In the genomic region with DNA sequence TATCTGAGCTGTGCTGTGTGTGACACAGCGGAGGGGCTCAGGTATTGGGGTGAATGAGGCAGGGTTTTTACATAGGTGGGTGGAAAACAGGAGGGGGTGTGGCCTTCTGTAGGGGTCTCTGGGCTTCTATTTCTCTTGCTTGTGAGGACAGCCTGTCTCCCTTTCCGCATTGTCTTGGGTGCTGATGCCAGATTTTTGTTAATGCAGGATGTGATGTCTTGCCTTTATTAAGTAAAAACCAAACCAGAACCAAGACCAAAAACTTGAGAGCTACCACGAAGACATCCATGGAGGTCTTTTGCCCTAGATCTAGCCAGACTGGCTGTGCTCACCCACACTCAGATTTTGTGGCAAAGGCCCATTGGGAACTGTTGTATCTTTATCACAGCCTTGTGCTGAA, we compare ENCODE assay signal across 10 mouse cellular contexts. TPM values are rescaled to one million over a fixed set of nuclear protein-coding genes. Genes with fewer than 3 reads are reported as not detected.
DNase-seq lines count a peak whose midpoint lies in the region; ATAC-seq and TF ChIP-seq lines count a peak whose summit lies in the region.
"Had no signal": no experiment of that assay in that cellular context is flagged by ENCODE, and none has a peak within 500 bp of the region (broad histone marks: within the 10 kb centered on the region; RNA-seq: fewer than 3 reads in every experiment).

No protein-coding gene starts in this region.

- no peak overlapping the region for H3K4me3 ChIP-seq in heart, embryonic 12.5 days
- no peak overlapping the region for H3K4me3 ChIP-seq in heart, adult 2 months
- peak overlapping the region; percentile 31 for H3K4me3 ChIP-seq in midbrain, embryonic 10.5 days
- H3K4me3 ChIP-seq in midbrain, postnatal 0 days (ENCODE audit: low read depth, low read length) = no peak overlapping the region
- no peak overlapping the region for H3K4me3 ChIP-seq in liver, embryonic 13.5 days (replicated peaks)
- H3K4me3 ChIP-seq: megakaryocyte, embryonic 14.5 days had no signal

- H3K4me2 ChIP-seq in heart, embryonic 12.5 days = no peak overlapping the region
- H3K4me2 ChIP-seq in midbrain, postnatal 0 days (ENCODE audit: low read depth, low read length, poor library complexity, severe bottlenecking) = no peak overlapping the region
- no peak overlapping the region for H3K4me2 ChIP-seq in liver, embryonic 13.5 days

- no peak for DNase-seq in heart, adult 2 months
- no peak for DNase-seq in midbrain, embryonic 10.5 days (ENCODE audit: low spot score)
- no peak for DNase-seq in midbrain, postnatal 0 days (ENCODE audit: low spot score)
- DNase-seq in liver, embryonic 13.5 days = no peak
- DNase-seq in embryo, embryonic 9.5 days (ENCODE audit: extremely low spot score) = no peak
- no peak for DNase-seq in lung, postnatal 4 days
- no peak for DNase-seq in layer of hippocampus, postnatal 14 days (ENCODE audit: low spot score in 2 of 2)
- DNase-seq: kidney, adult 2 months had no signal

- H3K4me1 ChIP-seq in heart, embryonic 12.5 days (replicated peaks) = peaks cover 90% of the 10 kb centered on the region
- H3K4me1 ChIP-seq in heart, adult 2 months (ENCODE audit: control insufficient read depth, insufficient read depth, low read length) = peaks cover 6% of the 10 kb centered on the region
- peaks cover 99% of the 10 kb centered on the region for H3K4me1 ChIP-seq in midbrain, embryonic 10.5 days
- peaks cover 27% of the 10 kb centered on the region for H3K4me1 ChIP-seq in midbrain, postnatal 0 days (ENCODE audit: insufficient read depth, low read length)
- peaks cover 98% of the 10 kb centered on the region for H3K4me1 ChIP-seq in liver, embryonic 13.5 days (replicated peaks)

- TF ChIP-seq EP300 in heart, adult 2 months (IDR thresholded peaks at IDR 0.05; ENCODE audit: insufficient read depth, low read depth, low read length) = no peak

- no peaks in the 10 kb centered on the region for H3K27me3 ChIP-seq in heart, embryonic 12.5 days (replicated peaks)
- H3K27me3 ChIP-seq in heart, adult 2 months (ENCODE audit: control insufficient read depth, insufficient read depth, low read length) = no peaks in the 10 kb centered on the region
- H3K27me3 ChIP-seq in midbrain, embryonic 10.5 days (ENCODE audit: low read depth, poor library complexity, severe bottlenecking) = no peaks in the 10 kb centered on the region
- no peaks in the 10 kb centered on the region for H3K27me3 ChIP-seq in midbrain, postnatal 0 days (ENCODE audit: insufficient read depth, low read length)
- H3K27me3 ChIP-seq in liver, embryonic 13.5 days = no peaks in the 10 kb centered on the region
- H3K27me3 ChIP-seq: megakaryocyte, embryonic 14.5 days had no signal

- intact Hi-C loops in heart, adult 2 months (cut with DNase I) = no loop called here

- WGBS in heart, embryonic 12.5 days = 75% methylated on average over 3 of the region's 3 CpGs
- WGBS in heart, adult 2 months = 80% methylated on average over 3 of the region's 3 CpGs
- 46% methylated on average over 3 of the region's 3 CpGs for WGBS in midbrain, embryonic 10.5 days
- 60% methylated on average over 3 of the region's 3 CpGs for WGBS in midbrain, postnatal 0 days
- WGBS in liver, embryonic 13.5 days (ENCODE audit: insufficient replicate concordance) = 79% methylated on average over 3 of the region's 3 CpGs

- H3K9me3 ChIP-seq in heart, embryonic 12.5 days (replicated peaks) = no peaks in the 10 kb centered on the region
- H3K9me3 ChIP-seq in midbrain, embryonic 10.5 days (replicated peaks) = no peaks in the 10 kb centered on the region
- H3K9me3 ChIP-seq in midbrain, postnatal 0 days (ENCODE audit: low read length) = no peaks in the 10 kb centered on the region
- H3K9me3 ChIP-seq in liver, embryonic 13.5 days (replicated peaks) = no peaks in the 10 kb centered on the region
- H3K9me3 ChIP-seq: megakaryocyte, embryonic 14.5 days had no signal

- TF ChIP-seq CTCF in heart, adult 2 months (IDR thresholded peaks at IDR 0.05) = no peak
- no peak for TF ChIP-seq CTCF in midbrain, postnatal 0 days (IDR thresholded peaks at IDR 0.05)

- no peak for TF ChIP-seq POLR2A in heart, adult 2 months (IDR thresholded peaks at IDR 0.05; ENCODE audit: insufficient read depth, low read depth, low read length)

- ATAC-seq in heart, embryonic 12.5 days (ENCODE audit: insufficient number of reproducible peaks, low FRiP score) = no peak
- no peak for ATAC-seq in midbrain, postnatal 0 days (ENCODE audit: low FRiP score)
- ATAC-seq in liver, embryonic 13.5 days (ENCODE audit: low read depth) = no peak

- peaks cover 24% of the 10 kb centered on the region for H3K36me3 ChIP-seq in heart, embryonic 12.5 days
- H3K36me3 ChIP-seq in heart, adult 2 months (ENCODE audit: control insufficient read depth, insufficient read depth, low read length) = no peaks in the 10 kb centered on the region
- H3K36me3 ChIP-seq in midbrain, embryonic 10.5 days = peaks cover 71% of the 10 kb centered on the region
- H3K36me3 ChIP-seq in midbrain, postnatal 0 days (ENCODE audit: insufficient read depth, low read length) = peaks cover 11% of the 10 kb centered on the region
- H3K36me3 ChIP-seq in liver, embryonic 13.5 days = peaks cover 59% of the 10 kb centered on the region

- peak overlapping the region; percentile 8; the same call in 1 of the 2 replicates for H3K9ac ChIP-seq in heart, embryonic 12.5 days
- no peak overlapping the region for H3K9ac ChIP-seq in heart, adult 2 months (ENCODE audit: low read depth, low read length)
- no peak overlapping the region for H3K9ac ChIP-seq in midbrain, postnatal 0 days (replicated peaks; ENCODE audit: low read length, poor library complexity, severe bottlenecking)
- peak overlapping the region; percentile 61; the same call in 1 of the 2 replicates for H3K9ac ChIP-seq in liver, embryonic 13.5 days

- peaks cover 2% of the 10 kb centered on the region; the same call in 1 of the 2 replicates for H3K79me2 ChIP-seq in heart, adult 2 months (replicated peaks; ENCODE audit: control insufficient read depth, insufficient read depth, low read length)

- peak overlapping the region; percentile 49 for H3K27ac ChIP-seq in heart, embryonic 12.5 days (ENCODE audit: poor library complexity, severe bottlenecking)
- no peak overlapping the region for H3K27ac ChIP-seq in heart, adult 2 months
- H3K27ac ChIP-seq in midbrain, embryonic 10.5 days (replicated peaks) = peak overlapping the region; percentile 97
- no peak overlapping the region for H3K27ac ChIP-seq in midbrain, postnatal 0 days (ENCODE audit: low read depth, low read length)
- peak overlapping the region; percentile 91 for H3K27ac ChIP-seq in liver, embryonic 13.5 days

RNA-seq across cellular contexts. Expression of a gene that starts 25.5 kb away (rescaled TPM):
- polyA plus RNA-seq in heart, embryonic 12.5 days (2016; fragmentation: Nextera tagmentation; extraction: Ambion mirVana) = 101 and 105 TPM in 2 replicates
- total RNA-seq in heart, adult 2 months (2021) = 10 to 100 TPM; 37.3 to 39.0 TPM
- 26.1 and 26.6 TPM in 2 replicates for polyA plus RNA-seq in heart, adult 2 months (2012; rRNA removed)
- polyA plus RNA-seq in midbrain, embryonic 10.5 days (2016; fragmentation: Nextera tagmentation; extraction: Ambion mirVana) = 119 and 136 TPM in 2 replicates
- total RNA-seq in midbrain, postnatal 0 days (2014; rRNA removed) = 172 and 176 TPM in 2 replicates
- 110 and 126 TPM in 2 replicates for polyA plus RNA-seq in midbrain, postnatal 0 days (2015; fragmentation: Nextera tagmentation; extraction: Ambion mirVana)
- polyA plus RNA-seq in liver, embryonic 13.5 days (2015; fragmentation: Nextera tagmentation; extraction: Ambion mirVana) = 55.5 and 64.8 TPM in 2 replicates
- total RNA-seq in layer of hippocampus, postnatal 14 days (2021) = 100 to 1,000 TPM; 106 to 119 TPM

Comparison
In these comparisons a context has a peak if more than half of its experiments do, and no peak if none do; other contexts are left out.
1. H3K27ac ChIP-seq: peak in heart, embryonic 12.5 days (single experiment), midbrain, embryonic 10.5 days (single experiment) and liver, embryonic 13.5 days (single experiment); none in heart, adult 2 months (single experiment) and midbrain, postnatal 0 days (single experiment).
2. H3K9ac ChIP-seq: peak in heart, embryonic 12.5 days (single experiment) and liver, embryonic 13.5 days (single experiment); none in heart, adult 2 months (single experiment) and midbrain, postnatal 0 days (single experiment).